Mouse (Mus musculus) small intestine, adult 10 weeks (tissue): Measurements from ENCODE around the gene Olfr1008. TPM values are rescaled to one million over a fixed set of nuclear protein-coding genes. Genes with fewer than 3 reads are reported as not detected.

Source experiments
- polyA plus RNA-seq: library from polyadenylated mRNA; stranded (reverse); fragments of 350-450 nt; fragmentation: Illumina TruSeq; extraction: RNeasy Lipid Tissue Mini Kit (QIAGEN cat#74804); gene quantifications from one replicate; pipeline ENCODE4 v1.2.3, GENCODE M21; 2014; ENCODE audit warnings: low replicate concordance

Gene Olfr1008
- not detected for polyA plus RNA-seq

DNA sequence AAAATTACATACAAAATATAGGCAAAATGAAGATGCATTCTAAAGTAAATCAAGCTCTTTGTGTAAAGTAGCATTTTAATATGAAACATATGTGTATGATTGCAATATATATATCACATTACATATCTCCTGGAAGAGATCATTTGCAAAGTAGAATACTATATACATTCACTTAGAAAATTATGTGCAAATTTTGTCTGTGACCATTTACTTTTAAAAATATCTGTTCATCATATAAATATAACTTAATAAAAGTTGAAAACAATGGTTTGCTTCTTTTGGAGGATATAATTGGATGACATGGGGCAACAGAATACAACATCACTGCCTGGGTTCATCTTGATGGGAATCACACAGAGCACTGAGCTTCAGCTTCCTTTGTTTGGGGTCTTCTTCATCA lies at the start of gene Olfr1008:
Olfr1008 (plus strand) TSS at position 301 of the 400 bp plus-strand sequence.

DNA sequence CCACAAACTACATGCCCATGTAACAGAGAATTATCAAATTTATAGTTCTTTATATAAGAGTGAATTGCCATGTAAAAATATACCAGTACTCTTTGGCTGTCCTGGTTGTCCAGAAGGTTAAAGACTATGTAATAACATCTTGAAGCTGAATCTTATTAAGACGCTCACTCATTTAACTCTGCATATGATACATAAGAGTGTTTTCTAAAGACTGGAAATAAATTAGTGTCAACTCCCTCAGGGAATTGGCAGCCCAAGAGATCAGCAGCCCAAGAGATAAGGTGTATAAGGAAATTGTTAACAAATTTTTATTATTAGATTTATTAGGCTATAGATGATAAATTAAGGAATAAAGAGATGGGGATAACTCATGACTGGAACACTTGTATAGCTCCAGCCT lies 38.6 kb upstream of the Olfr1008 start, which contains the start of gene Olfr1002:
Olfr1002 (minus strand) TSS at position 101 of the 400 bp plus-strand sequence.

DNA sequence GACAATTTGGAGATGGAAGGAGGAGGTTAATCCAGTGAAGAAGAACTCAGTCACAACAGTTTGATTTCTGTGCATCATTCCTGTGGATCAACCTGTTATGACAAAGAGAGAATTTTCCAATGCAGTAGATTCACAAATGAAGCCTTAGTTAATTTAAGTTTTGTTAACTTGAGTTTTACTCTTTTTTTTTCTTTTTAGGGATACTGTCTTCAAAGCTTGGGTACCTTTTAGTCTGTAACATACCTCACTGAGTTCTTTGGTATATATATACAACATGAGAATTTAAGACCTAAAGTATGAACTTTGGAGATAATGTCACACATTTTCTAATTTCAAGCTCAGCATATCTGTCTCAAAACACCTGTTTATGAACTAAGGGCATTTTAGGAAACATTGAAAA lies 24.9 kb upstream of the Olfr1008 start, which contains the start of gene Olfr154:
Olfr154 (minus strand) TSS at position 101 of the 400 bp plus-strand sequence.

DNA sequence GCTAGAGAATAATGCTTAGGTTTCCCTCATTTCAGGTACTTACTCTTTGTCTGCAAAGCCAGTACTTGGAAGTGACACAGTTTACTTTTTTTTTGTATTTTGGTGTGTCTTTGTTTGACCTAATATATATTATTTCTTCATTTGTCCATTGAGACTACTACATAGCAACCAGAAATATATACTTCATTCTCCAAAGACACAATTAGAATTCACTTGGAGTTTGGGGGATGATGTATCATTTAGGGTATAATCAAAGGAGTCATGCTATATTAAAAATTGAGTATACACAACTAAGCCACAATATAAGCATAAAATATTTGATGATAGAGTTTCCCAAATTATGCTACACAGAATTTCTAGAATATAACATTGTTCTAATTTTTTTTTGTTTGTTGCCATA lies 10.6 kb upstream of the Olfr1008 start, which contains the start of gene Olfr1006:
Olfr1006 (minus strand) TSS at position 101 of the 400 bp plus-strand sequence.

DNA sequence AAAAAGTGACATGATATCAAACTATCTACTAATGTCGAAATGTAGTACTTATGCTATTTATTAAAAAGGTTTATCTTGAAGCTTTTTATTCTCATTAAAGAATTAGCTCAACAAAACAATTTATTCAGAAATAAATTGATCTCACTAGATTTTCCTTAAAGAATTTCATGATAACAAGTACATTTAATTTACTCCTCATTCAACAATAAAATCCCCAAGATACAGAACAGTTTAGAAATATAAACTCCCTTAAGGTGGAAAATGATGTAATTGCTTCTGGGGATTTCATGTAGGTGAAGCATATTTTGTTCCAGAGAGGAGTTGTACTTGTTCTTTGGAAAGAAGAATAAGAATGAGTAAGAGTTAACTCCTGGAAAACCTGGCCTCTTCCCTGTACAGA lies 25.9 kb downstream of the Olfr1008 start, which contains the start of gene Olfr1009:
Olfr1009 (plus strand) TSS at position 301 of the 400 bp plus-strand sequence.

Other genes starting within 250 kb of the Olfr1008 start
- gene Olfr995, start 245.8 kb upstream of the Olfr1008 start, polyA plus RNA-seq: not detected
- gene 4833423E24Rik, start 170.4 kb upstream of the Olfr1008 start, polyA plus RNA-seq: 0.22 TPM
- gene Olfr996, start 110.2 kb upstream of the Olfr1008 start, polyA plus RNA-seq: not detected
- gene Olfr998, start 100.5 kb upstream of the Olfr1008 start, polyA plus RNA-seq: not detected
- gene Olfr1000, start 77.5 kb upstream of the Olfr1008 start, polyA plus RNA-seq: not detected
- gene Olfr1002, start 38.7 kb upstream of the Olfr1008 start, polyA plus RNA-seq: not detected
- not detected for gene Olfr154, start 25.0 kb upstream of the Olfr1008 start, polyA plus RNA-seq
- not detected for gene Olfr1006, start 10.7 kb upstream of the Olfr1008 start, polyA plus RNA-seq
- gene Olfr1009, start 26.0 kb downstream of the Olfr1008 start, polyA plus RNA-seq: not detected
- gene Olfr1012, start 73.3 kb downstream of the Olfr1008 start, polyA plus RNA-seq: not detected
- gene Olfr1013, start 77.7 kb downstream of the Olfr1008 start, polyA plus RNA-seq: not detected
- not detected for gene Olfr1014, start 83.3 kb downstream of the Olfr1008 start, polyA plus RNA-seq
- gene Olfr1015, start 92.6 kb downstream of the Olfr1008 start, polyA plus RNA-seq: not detected
- gene Olfr1016, start 113.1 kb downstream of the Olfr1008 start, polyA plus RNA-seq: not detected
- gene Olfr1018, start 129.0 kb downstream of the Olfr1008 start, polyA plus RNA-seq: not detected
- gene Olfr1019, start 156.1 kb downstream of the Olfr1008 start, polyA plus RNA-seq: not detected
- not detected for gene Olfr1020, start 157.6 kb downstream of the Olfr1008 start, polyA plus RNA-seq
- not detected for gene Olfr1022, start 179.2 kb downstream of the Olfr1008 start, polyA plus RNA-seq
- not detected for gene Olfr1023, start 196.2 kb downstream of the Olfr1008 start, polyA plus RNA-seq
- not detected for gene Olfr1024, start 215.6 kb downstream of the Olfr1008 start, polyA plus RNA-seq
- gene Olfr1025-ps1, start 225.8 kb downstream of the Olfr1008 start, polyA plus RNA-seq: not detected
- not detected for gene Olfr1026, start 232.1 kb downstream of the Olfr1008 start, polyA plus RNA-seq